Mouse (Mus musculus): ENCODE measurements around the gene Zfyve19.

The Zfyve19 gene

GRCm38 (mm10) chr2:119196316-119197108 lies 11.9 kb upstream of the Zfyve19 start:
- DNase-seq (ENCODE audit: low read depth, low spot score) = no peak

GRCm38 (mm10) chr2:119197493-119197892 lies 10.9 kb upstream of the Zfyve19 start:
- DNase-seq (ENCODE audit: low read depth, low spot score) = no peak

GRCm38 (mm10) chr2:119198049-119198448 lies 10.4 kb upstream of the Zfyve19 start:
- no peak for DNase-seq (ENCODE audit: low read depth, low spot score)

DNA sequence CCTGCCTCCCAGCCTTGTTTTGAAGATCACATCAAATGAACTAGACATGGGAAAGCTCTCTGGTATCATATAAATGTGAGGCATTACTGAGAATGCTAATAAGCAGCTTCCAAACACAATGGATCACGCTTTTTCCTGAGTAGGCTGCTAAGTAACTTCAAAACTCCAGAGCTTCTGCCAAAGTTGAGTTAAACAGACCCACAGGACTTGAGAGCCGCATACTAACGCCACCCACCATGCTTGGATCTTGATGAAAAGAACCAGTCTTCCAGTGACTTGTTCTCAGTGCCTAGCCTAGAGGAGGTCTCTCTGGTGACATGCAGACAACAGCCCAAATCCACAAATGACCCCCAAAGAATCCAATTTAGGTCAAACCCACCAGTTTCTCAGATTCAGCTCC lies 9.5 kb upstream of the Zfyve19 start:
- no peak for DNase-seq (ENCODE audit: low read depth, low spot score)

GRCm38 (mm10) chr2:119202914-119203453 lies 5.4 kb upstream of the Zfyve19 start:
- DNase-seq (ENCODE audit: low read depth, low spot score) = no peak

DNA sequence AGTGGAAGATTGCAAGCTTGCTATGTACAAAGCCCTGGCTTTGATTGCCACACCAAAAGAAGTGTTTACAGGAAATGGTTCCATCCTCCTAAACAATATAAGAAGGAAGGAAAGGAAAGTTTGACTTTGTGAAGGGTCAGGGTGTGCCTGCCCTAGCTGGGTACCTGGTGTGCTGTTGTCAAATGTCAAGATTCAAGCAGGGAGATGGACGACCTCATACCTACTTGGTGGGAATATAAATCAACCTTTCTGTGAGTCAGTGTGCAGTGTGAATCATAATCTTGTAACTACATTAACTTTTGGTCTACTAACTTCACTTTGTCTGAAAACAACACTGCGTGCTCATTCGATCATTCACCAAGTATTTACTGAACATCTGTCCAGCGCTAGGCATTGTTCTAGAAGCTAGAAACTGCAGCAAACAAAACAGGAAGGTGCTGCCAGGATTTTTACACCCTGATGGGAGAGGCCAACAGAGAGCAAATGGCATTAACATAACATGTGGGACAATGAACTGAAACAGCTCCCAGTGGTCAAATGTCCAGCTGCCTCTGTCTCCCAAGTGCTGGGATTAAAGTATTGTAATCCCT lies 4.5 kb upstream of the Zfyve19 start:
- DNase-seq (ENCODE audit: low read depth, low spot score) = no peak

DNA sequence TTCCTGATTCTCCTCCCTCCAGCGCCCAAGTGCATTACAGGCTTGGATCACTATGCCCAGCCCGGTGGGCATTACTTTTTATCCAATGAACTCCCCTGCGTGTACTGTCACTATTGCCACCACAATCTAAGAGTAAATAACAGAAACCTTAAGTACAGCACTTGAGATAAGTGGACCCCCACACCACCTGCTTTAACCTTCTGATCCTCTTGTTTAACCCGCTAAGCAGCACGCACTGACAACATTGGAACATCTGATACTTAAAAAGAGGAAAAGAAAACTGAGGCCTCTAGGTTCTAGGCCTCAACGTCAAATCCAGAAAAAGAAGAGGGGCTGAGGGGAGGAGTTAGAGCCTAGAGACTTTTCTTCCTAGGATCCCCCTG lies 465 bp upstream of the Zfyve19 start:
- DNase-seq (ENCODE audit: low read depth, low spot score) = no peak

GRCm38 (mm10) chr2:119209176-119209507 lies 725 bp downstream of the Zfyve19 start:
- DNase-seq (ENCODE audit: low read depth, low spot score) = no peak

DNA sequence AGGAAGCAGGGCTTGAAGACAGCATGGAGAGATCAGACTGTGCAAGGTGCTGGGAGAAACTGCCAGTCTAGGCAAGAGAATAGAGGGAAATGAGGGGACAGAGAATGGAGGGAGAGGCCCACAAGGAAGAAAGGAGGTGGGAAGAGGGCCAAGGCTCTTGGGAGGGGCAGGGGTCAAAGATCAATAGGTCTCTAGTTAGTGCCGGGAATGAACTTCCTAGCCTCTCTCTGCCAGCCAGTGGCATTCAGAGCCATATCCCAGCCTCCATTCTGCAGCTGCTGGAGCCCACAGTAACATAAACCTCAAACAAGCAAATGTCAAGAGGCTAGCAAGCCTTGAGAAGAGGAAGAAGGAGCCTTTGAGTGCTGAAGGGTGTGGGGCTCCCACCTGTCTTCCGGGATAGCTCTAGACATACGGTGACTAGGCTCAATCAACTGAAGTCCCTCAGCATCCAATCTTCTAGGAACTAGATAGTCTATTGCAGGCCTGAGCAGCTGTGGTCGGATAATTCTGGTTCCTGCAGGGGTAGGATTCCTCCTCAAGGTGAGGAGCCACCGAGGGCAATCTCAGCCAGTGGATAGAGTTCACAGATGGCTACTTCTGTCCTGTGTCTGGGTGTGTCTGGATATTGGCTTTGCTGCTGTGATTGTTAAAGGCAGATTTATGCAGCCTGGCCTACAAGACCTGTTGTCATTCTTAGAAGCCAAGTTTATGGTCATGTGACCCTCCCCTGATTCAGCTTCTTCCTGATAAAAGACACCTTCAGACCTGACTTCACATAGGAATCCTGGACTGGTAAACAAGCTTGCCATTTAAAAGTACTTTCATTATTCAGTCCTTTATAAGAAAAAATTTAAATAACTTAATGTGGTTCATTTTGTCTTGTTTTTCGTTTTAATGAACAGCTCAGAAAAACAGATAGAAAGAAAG lies 21.6 kb downstream of the Zfyve19 start, which contains the start of gene Ppp1r14d:
TSS of gene Ppp1r14d (minus strand) at position 132 of the 930 bp plus-strand sequence.
- DNase-seq (ENCODE audit: low read depth, low spot score) = no peak

DNA sequence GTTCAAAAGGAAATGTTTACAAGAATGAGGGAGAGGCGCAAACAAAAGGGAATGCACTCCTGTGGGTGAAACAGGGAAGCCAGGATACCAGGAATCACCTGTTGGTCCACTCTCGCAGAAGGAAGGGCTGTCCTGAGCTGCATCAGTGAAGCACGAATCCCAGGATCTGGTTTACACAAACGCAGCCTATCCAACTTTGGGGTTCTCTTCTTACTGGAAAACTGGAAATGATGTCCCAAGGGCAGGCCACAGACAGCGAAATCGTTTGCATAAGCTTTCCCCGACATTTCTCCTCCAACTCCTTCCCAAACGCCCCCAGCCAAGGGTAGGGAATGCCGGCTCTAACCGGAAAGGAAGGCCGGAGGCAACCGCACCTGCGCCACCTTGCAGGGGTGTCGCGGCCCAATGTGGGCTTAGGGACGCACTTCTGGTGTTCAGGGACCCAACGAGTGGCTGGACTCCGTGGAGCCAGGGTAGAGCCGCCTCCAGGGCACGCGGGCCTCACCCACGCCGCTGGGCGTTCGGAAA lies 28.3 kb downstream of the Zfyve19 start:
- DNase-seq (ENCODE audit: low read depth, low spot score) = no peak

DNA sequence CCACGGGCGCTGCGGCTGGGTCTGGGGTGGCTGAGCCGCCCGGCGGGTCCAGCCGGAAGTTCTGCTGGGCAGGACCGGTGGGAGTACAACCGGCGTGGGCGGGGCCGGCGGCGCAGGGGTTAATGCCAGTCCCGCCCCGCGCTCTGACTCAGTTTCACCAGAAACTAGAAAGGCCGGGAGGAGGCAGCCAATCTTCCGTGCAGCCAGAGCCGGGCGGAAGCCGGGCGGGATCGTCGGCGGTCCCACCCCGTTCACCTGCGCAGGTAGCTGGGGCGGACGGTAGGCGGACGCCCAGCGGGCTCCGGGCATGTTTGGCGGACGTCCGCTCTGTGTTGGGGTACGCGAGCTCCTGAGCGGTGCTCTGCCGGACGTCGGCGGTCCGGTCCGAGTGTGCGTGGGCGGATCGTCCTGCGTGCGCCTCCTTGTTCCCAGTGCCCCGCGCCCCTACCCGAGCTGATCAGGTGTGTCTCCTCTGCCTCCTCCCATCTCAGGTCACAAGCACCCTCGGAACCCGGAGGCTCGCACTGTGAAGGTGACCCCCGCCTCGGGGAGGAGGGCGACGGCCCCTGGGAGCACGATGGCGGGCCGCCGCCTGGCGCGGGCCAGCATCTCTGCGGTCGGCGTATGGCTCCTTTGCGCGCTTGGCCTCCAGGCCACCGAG lies 28.9 kb downstream of the Zfyve19 start, which contains the start of gene Spint1:
TSS of gene Spint1 (plus strand) at position 153 of the 661 bp plus-strand sequence.
- no peak for DNase-seq (ENCODE audit: low read depth, low spot score)

DNA sequence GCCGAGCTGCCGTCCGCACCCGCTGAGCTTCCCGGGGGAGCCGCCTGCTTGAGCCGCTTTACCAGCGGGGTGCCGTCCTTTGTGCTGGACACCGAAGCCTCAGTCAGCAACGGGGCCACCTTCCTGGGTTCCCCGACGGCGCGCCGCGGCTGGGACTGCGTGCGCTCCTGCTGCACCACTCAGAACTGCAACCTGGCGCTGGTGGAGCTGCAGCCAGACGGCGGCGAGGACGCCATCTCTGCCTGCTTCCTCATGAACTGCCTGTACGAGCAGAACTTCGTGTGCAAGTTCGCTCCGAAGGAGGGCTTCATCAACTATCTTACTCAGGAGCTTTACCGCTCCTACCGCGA lies 29.4 kb downstream of the Zfyve19 start:
- DNase-seq (ENCODE audit: low read depth, low spot score) = no peak

GRCm38 (mm10) chr2:119238671-119239070 lies 30.3 kb downstream of the Zfyve19 start:
- no peak for DNase-seq (ENCODE audit: low read depth, low spot score)

DNA sequence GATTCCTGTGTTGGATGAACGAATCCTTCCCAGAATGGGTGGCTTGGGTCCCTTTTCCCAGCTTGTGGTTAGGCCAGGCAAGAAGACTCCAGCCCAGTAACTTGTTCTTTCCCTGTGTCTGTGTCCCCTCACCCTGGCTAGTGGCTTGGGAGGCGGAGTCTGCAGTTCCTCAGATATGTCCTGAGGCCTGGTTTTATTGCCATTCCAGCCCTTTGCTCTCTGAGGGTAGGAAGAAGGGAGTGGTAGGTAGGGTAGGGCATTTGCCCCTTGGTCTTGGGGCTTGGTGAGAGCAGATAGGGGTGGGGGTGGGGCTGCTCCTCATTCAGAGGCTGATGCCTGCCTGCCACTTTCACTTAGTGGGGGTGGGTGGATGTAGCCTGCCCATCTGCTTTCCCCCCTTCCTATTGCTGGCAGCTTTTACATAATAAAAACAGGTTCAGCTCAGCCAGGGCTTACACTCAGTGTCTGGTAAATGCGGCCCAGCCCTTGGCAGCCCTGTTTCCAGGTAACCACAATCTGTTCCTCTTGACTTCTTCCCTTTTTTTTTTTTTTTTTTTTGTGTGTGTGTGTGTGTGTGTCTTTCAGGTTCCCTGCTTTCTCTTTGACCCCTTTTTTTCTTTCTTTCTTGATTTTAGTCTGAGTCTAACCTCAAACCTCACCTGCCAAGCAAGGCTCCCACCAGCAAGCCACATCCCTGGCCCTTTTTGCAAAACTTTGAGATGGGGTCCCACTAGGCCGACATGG lies 31.8 kb downstream of the Zfyve19 start:
- peak; percentile 12 for DNase-seq (ENCODE audit: low read depth, low spot score)

DNA sequence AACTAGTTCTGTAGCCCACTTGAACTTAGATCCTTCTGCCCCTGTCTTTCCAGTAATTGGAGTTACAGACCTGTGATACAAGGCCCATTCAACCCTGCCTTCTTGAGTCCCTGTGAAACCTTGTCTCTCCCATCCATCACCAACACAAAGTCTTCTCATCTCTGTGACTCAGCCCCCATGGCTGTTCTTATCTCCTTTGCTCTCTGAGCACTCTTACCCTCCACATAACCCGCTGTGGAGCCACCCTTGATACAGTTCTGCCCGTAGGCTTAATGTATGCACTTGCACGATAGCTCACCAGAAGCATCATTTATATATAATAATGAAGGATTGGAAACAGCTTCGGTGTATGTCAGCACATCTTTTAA lies 32.4 kb downstream of the Zfyve19 start:
- no peak for DNase-seq (ENCODE audit: low read depth, low spot score)

- DNase-seq (ENCODE audit: low read depth, low spot score) = no peak
Measured at GRCm38 (mm10) chr2:119242548-119242947, 34.1 kb downstream of the Zfyve19 start.

DNA sequence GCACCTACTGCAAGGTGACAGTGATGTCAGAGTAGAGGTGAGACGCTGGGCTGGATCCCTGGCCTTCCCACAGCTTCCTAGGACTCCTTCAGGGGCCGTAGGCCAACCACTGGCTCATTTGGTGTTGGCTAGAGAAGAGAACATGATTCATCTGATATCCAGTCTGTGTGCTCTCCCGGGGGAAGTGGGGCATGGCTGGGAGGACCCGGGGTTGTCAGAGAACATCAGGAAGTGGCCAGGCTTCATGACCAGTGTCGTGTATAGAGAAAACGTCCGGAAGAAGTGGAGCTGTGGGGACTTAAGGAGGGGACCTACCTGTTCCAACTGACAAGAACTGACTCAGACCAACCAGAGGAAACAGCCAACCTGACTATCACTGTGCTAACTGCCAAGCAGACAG lies 36.8 kb downstream of the Zfyve19 start:
- no peak for DNase-seq (ENCODE audit: low read depth, low spot score)

DNA sequence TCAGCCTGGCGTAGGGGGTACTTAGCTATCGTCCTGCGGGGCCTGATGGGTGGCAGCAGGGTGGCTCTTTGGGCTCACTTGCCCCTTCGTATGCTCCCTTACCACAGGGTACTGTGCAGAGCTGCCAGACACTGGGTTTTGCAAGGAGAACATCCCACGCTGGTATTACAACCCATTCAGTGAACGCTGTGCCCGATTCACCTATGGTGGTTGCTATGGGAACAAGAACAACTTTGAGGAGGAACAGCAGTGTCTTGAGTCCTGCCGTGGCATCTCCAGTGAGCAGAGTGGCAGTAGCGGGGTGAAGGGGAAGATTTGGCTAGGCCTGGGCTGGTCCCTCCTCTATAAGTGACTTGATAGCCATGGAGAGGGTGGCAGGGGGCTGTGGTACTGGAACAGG lies 39.5 kb downstream of the Zfyve19 start:
- no peak for DNase-seq (ENCODE audit: low read depth, low spot score)

DNA sequence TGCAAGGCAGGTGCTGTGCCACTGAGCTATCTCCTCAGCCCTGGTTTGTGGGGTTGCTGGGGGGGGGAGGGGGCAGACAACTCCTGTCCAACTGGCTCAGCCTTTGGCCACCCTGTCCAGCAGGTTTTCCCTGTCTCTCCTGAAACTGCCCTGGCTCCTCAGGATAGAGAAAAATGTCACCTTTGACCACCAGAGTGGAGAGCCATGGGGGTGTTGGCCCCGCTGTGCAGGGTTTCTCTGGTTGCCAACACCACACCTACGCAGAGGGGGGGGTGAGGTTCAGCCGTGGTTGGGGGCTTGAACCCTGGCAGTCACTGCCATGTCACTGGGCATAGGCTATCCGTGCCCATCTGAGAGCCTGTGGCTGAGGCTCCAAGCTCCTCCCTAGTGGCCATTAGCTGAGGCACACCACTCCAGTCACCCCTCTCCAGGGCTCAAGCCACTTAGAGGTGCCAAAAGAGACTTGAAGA lies 41.2 kb downstream of the Zfyve19 start:
- peak; percentile 47 for DNase-seq (ENCODE audit: low read depth, low spot score)

DNA sequence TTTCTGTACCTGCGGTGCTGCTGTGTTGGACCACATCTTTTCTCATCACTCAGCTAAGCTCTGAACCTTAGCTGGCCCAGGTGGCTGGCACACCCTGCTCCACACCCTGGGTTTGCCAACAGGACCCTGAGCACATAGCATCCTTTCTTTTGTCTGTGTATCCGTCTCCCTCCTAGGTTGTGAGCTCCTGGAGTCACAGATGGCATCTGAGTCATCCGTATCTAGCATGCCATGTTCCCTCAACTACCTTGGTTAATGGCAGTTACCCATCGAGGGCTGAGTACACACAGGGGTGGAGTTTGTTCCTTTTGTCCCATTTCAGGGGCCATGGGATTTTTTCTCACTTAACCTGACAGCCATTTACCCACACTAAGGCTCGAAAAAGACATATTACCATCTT lies 42.0 kb downstream of the Zfyve19 start:
- no peak for DNase-seq (ENCODE audit: low read depth, low spot score)

Measured in A20 (cell line).